Mouse (Mus musculus): ENCODE results near the gene Hes1.

GRCm38 (mm10) chr16:30113800-30114199 lies 49.6 kb downstream of the Hes1 start:
- TF ChIP-seq POLR2A (IDR thresholded peaks at IDR 0.05; ENCODE audit: borderline replicate concordance, insufficient read depth, low read length) = no peak
- TF ChIP-seq CTCF (IDR thresholded peaks at IDR 0.05; ENCODE audit: borderline replicate concordance, insufficient read depth, low read depth, low read length) = no peak

Data from cerebellum, adult 2 months (tissue).